Mouse (Mus musculus): ENCODE results near the gene Ranbp1.

The Ranbp1 gene

DNA sequence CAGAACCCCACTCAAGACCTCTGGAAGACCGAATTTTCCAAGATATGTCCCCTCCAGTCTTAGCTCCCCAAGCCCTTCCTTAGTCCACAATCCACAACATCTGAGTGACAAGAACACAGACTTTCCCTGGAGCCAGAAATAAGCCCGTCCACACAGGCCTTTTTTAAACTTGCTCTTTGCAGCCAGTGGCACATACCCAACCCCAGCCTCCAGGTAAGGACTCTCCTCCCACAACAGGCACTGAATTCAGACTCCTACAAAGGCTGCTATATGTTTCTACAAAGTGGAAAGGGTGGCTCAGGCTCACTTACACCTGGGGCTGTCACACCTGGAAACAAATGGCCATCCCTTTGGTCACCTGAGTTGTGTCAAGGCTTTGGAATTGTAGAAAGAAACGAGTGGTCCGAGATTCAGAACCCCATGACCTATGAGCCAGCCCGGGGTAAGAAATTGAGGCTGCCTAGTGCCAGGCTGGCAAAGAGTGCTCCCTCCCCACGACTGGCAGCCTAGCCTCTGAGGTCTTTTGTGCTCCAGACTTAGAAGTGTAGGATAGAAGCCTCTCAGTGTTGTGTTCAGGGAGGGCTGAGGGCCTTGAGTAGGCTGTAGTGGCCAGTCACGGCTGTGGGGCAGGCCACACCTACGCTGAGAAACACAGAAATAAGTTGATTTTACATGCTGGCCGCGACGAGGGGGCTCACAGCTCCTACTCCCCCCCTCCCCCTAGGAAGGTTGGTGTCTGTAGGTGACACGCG lies 14.4 kb downstream of the Ranbp1 start:
- DNase-seq, result peak; percentile 91

DNA sequence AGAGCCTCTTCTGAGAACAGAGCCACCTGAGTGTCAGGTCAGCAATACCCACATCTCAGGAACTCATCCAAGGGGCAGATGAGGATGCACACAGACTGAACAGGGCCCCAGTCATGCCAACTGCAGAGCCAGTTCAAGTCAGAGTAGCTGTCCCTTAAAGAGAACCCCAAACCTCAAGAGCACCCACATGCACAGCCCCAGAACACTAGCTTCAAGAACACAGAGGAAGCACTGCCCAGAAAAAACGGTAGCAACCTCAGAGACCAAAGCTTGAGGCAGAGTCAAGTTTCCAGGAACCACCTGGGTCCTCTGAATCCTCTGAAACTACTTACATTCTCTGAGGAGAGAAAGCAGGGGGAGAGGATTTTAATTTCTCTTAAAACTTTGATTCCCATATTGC lies 15.1 kb downstream of the Ranbp1 start:
- no peak for DNase-seq

DNA sequence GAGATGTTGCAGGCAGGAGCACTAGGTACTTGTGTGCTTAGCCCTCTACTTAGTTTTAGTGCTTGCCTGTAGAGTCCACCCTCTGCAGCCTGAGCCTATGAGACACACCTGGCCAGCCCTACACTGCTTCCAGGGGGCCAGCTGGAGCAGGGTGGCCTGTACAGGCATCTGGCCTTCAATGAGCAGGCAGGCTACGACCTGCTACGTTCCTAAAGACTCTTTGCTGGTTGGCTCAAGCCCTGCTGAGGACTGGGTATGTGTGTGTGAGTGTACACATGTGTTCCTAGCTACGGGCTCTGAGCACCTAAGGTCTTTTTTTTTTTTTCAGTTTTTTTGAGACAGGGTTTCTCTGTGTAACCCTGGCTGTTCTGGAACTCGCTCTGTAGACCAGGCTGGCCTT lies 17.1 kb downstream of the Ranbp1 start:
- peak; percentile 91 for DNase-seq

DNA sequence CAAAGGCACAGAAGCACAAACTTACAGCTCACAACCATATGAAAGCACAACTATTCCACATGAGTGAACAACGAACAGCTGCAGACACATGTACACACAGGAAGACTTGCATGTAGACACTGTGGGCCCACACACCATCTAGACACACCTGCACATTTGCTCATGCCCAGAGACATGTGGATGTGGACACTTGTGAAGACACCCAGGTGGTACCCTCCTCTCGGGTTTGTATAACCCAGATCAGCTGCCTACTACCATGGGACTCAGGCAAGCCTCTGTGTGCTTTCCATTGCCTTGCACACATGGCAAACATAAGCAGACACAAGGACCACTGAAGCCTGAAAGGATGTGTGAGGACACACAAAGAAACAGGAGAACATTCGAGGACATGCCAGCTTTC lies 17.5 kb downstream of the Ranbp1 start:
- peak; percentile 87 for DNase-seq

DNA sequence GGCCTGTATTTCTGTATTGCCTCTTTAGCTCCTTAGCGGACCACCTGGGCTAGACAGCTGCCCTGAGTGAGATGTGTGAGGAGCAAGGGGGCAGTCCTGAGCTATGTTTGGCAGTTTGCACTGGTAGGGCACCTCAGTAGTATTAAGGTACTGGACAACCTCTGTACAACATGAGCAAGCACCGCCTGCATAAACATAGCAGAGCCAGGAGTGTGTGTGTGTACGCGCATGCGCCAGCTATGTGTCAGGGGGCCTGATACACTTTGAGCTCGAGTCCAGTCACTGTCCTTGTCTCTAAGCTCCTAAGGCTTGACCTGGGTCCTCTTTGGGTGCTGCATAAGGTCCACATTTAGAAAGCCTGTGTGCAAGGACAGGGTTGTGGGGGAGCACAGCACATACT lies 17.9 kb downstream of the Ranbp1 start:
- peak; percentile 92 for DNase-seq

DNA sequence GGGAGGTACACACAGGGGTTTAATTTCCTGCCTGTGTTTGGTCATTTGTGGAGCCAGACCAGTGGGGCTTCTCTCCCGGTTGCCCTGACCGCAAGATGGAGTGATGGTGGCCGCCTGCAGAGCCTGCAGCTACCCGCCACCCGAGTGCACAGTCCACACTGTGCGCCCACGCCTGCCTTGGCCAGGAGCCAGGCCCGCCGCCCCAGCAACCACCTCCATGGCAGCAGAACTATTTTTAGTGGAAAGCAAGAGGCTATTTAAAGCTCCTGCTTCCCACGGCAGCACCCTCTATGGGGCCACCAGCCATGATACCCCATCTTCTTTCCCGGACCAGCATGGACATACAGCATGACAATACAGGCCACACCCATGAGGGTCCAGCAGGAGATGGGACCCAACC lies 18.9 kb downstream of the Ranbp1 start:
- peak; percentile 96 for DNase-seq

DNA sequence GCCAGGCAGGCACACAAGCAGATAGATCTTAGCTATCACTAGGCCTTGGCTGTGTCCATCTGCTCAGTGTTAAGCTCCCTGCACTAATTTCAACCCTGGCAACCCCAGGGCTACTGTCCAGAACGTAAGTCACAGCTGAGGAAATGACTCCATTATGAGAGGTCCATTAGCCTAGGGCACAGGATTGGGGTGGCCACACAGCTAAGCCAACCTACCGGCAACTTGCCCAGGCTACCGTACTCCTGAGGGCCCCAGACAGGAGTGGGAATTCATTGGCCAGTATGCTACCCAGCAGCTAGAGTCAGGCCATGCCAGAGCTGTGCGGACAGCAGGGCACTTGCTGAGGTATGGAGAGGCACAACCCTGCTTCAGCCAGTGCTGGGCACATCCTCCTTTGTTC lies 19.7 kb downstream of the Ranbp1 start:
- peak; percentile 91 for DNase-seq

DNA sequence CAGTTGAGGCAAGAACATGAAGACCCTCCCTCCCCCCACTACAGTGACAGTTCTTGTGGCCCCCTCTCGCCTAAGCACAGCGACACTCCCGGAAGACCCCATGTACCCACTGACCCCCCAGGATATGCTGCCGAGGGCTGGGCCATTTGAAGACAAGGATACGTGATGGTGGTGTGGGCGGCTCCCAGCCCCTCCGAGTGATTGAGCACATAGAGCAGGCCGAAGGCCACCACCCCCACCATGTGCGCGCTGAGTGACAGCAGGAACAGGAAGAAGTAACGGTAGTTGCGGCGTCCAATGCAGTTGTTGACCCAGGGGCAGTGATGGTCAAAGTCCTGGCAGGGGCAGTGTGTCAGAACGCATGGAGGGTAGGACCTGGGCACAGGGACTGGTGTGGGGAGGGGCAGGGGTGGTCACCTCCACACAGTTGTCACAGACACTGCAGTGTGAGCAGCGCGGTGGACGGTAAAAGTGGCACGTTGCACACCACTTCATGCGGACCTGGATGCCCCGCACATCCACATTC lies 20.6 kb downstream of the Ranbp1 start:
- peak; percentile 91 for DNase-seq

DNA sequence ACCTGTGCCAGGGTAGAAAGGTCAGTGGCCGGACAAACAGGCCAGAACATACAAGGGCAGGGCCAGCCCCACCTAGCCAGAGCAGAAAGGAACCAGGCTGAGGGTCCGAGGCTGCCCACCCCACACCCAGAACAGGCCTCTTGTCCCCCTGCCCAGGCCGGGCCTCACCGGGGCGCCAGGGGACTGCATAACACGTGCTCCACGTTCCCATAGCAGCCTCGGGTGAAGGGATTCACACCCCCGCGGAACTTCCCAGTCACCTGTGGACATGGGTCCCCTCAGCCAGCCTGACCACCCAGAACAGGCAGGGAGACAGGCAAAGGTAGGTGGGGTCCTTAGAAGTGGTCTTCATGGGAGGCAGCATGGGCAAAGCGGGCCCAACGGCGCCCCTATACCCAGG lies 21.3 kb downstream of the Ranbp1 start:
- peak; percentile 94 for DNase-seq

DNA sequence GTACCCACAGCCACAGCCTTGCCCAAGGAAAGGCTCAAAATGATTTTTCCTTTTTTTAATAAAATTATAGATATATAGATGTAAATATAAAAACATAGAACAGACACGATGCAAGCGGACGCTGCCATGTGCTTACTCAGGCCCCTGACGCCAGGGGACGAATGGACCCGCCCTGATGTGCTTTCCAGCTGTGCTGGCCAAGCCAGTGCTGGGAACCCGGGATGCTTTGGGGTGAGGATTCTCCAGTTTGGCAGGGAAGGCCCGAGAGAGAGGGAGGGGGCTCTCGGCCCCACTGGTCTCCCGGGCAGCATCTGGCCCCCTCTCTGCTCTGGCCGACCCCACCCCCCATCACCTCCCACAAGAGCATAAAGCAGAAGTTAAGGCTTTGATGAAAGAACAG lies 26.3 kb downstream of the Ranbp1 start:
- no peak for DNase-seq

DNA sequence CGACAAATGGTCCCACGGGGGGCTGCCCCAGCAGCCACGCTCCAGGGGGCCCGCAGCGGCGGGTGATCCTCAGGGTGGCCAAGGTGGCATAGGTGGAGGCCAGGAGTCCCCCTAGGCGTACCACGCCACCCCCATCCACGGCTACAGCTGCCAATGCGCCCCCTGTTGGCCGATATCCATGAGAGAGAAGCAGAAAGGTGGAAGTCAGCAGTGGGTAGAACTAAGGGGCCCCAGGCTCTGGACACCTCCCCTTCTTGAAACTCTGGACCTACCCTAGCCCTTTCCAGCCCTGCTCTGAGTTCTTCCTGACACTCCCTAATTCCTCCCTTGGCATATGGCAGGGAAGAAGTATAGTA lies 27.0 kb downstream of the Ranbp1 start:
- DNase-seq, result no peak

DNA sequence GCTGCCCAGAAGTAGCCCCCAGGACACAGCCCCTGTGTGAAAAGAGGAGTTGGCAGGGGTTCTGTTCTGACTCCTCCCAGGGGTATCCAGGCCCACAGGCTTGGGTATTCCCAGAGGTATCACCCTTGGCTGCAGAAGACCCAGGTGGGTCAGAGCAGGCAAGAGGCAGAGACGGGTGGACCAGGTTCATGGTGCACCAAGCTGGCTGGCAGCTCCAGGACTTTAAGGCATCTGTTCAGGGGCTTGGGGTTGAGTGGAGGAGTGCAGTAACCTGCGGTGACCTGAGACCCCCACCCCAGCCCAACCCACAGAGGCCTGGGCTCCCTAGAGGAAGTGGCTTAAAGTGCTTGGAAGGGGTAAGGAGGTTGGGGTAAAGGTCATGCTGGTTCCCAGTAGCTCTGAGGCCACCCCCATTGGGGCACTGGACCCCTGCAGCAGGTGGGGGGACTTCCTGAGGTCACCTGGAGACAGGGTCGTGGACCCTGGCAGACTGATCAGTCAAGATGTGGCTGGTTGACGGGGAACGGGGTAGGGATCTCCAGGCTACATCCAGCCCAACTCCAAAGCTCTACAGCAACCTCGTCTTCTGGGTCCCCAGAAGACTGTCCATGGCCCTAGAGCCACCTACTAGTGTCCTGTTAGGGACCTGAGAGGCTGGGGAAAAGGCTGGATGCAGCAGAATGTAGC lies 27.5 kb downstream of the Ranbp1 start:
- peak; percentile 90 for DNase-seq

DNA sequence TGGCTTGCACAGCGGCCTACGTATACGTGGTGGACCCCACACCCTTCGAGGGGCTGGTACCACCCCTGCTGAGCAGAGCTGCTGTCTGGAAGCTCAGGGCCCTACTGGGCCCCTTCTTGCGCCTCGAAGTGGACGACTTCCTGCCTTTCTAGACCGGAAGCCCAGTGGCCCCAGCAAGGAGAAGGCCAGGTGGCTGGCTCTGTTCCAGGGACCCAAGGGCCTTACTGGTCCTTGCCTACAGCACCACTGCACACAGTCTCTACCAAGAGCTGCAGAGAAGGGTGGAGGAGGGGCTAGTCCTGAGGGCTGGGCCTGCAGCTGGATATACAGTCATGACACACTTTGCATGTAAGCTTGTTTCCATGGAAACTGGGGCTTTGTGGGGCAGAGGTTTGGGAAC lies 28.5 kb downstream of the Ranbp1 start:
- DNase-seq, result peak; percentile 94

DNA sequence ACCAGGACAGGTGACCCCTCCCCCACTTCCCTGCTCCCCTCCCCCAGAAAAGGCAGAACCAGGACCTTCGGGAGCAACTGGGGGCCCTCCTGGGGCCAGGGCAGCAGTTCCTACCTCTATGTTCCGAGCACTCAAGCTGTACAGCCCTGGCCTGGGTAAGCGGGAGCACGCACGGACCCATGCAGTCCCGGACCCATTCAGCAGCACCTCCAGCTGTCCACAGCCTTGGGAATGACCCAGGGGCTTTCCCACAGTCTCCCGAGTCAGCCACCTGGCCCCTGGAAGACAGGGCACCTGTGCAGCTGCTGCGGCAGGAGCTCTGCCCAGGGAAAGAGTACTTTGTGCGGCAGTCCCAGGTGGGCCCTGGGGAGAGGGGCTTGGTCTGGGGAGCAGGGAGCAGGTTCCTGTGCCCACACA lies 29.9 kb downstream of the Ranbp1 start:
- peak; percentile 90 for DNase-seq

DNA sequence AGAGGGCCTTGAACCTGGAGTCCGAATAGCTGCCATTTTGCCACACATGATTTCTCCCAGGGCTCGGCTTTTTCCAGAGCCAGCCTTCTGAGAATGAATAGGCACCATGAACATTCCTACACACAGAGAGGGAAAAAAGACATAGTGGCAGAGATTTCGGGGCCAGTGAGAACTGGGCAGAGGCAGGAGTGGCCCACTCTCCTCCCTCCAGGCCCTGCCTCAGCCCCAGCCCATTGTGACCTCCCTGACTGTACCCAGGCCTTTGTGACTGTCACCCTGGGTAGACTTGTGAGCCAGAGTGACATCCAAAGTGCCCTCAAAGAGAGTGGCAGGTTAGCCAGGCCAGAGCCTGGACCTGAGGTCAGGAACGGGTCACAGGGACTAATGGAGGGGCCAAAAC lies 31.0 kb downstream of the Ranbp1 start, which contains the start of gene Ccdc188:
Gene Ccdc188, plus strand, starts transcription at position 301 of the 400 bp plus-strand sequence.
- no peak for DNase-seq

DNA sequence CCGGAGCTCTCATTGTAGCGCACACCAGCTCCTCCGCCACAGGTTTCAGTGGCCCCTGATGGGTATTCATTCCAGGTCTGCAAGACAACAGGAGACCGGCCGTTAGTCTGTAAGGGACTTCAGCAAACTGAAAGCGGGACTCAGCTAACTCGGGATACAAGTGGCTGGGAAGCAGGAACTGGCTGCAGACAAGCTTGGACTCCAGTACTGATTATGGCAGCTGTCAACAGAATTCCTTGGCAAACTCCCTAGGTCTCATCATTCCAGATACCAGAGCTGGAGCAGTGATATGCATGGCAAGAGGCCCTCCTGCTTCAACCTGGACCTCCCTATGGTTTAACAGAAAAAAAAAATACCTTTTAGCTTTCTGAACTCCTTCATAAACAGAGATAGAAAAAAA lies 33.7 kb downstream of the Ranbp1 start:
- DNase-seq, result no peak

DNA sequence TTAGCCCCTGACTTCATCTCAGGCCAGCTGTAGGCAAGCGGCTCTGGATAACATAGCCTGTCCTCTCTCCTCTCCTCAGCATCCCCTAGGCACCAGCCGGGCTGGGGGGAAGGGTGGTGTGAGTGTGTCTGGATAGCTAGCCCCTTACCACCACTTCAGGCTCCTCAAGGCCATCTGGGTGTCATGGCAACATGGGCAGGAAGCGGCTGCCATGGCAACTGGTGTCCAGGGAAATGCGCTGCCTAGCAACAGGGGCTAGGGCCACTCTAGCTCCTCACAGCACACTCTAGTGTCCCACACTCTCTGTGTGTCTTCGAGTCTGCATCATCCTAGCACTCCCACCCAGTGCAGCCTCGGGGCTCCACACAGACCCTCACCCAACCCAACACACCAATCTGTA lies 34.8 kb downstream of the Ranbp1 start:
- DNase-seq, result no peak

DNA sequence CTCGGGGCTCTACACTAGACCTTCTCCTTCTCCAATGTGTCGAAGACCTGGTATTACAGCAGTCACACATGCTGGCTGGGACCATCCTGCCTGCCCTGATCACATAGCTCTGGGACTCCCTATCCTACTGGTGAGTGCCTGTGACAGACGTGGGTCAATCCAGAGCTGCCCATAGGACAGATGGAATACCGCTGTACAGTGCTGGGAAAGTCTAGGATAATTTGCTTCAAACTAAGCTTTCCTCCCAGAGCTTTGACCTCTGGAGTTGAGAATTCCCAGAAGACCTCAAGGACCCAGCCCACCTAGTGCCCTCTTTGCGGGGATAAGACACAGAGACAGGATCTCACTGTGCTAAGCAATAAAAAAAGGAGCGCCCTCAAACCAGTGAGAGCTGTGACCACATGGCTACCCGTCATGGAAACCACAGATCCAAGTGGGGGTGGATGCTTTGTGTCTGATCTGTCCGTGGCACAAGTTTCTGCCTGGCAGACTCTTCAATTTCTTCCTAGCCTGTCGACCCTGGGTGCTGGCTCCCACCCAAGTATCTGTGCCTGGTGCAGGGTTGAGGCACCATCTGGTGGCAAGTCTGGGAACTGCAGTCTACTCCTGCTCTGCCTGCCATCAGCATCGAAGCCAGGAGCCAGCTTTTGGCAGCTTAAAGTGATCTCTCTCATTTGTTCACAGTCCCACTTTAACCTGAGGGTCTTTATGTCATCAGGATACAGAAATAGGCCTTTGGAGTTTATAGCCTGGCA lies 36.9 kb downstream of the Ranbp1 start:
- DNase-seq, result peak; percentile 97

DNA sequence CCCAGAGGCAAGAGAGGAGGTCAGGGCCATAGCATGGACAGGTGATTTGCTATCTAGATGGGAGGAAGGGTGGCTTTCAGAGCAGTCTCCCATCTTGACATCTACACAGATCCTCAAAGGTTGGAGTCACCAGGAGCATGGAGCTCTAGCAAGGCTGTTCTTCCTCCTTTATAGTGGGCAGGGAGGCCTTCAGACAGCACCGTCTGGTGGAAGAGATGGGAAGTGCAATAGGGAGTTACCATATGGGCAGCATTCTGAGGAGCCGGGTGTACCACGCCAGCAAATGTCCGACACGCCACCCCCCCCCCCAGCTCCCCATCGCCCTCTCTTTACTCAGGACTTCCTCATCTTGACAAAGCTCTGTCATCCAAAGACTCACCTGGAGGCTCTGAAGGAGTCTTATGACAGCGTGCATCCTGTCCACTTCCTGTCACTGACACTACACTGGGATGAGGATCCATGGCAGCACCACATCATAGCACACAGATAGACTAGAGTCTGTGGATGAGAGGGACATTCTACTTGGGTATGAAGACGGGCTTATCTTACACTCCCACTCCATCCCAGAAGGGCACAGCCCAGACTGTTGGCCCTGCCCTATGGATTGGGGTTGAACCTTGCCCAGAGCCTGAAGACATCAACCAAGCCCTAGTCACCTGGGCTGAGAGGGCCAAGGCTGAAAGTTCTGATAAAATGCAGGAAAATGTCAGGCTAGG lies 37.7 kb downstream of the Ranbp1 start:
- no peak for DNase-seq

DNA sequence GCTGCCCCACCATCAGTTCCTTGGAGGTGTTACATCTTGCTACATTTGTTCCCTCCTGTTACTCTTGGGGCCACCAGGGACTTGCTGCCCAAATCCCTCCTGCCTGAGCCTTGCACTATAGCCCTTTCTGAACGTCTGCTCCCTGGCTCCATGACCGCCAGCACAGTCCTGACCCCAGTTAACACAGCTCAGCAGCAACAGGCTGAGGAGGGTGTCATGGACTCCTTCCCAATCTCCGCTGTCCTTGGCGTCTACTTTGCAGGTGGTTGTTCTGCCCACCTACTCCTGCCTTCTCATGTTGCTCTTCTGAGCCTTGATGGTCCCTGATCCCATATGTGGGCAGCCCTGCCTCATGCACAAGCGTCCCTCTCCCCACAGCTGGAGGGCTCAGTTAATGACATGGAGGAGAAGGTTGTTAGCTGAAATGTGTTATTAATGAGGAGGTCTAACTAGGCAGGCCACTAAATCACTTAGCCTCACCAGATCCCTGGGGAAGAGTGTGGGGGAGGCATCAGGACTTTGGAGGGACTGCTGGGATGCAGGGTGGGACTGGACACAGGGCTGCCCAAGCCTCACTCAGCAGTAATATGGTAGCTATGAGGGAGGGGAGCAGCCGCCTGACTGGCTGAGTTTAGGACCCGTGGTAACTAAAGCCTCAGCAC lies 45.0 kb downstream of the Ranbp1 start:
- no peak for DNase-seq

DNA sequence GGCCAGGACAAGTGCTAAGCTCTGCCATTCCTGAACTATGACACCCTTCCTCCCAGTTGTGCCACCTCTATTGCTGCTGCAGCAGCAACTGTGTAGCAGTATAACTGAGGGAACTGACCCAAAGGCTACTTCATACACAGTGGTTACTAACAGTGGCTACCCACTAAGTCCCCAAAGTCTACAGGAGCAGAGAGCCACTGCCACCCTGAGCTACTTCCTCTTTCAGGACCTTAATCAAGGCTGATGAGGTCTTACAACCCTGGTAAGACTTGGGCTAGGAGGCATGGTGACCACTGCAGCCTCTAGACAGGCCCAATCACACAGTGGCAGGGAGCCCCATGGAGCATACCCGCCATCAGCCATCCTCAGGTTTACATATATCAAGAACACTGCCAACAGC lies 46.5 kb downstream of the Ranbp1 start:
- DNase-seq, result no peak

DNA sequence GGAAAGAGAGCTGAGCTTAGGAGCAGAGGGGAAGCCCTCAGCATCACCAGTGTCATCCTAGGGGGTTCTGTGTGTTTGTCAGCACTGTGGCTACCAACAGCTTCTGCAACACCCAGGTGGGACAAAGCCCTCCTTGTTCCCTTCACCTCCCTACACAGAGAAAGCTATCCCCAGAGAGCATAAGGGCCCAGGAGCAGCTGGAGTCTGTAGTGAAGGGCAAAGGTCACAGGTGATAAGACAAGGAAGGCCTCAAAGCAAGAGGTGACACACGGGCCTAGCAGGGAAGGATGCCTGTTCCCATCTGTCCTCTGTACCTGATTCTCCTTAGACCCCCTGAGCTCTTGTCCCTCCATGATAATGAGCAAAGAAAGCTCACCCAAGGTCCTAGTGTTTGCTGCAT lies 46.9 kb downstream of the Ranbp1 start:
- no peak for DNase-seq

Measured in heart, adult 11 months (tissue).